Mouse (Mus musculus): ENCODE measurements around the gene Adamts15. TPM values are rescaled to one million over a fixed set of nuclear protein-coding genes. Genes with fewer than 3 reads are reported as not detected.

Gene Adamts15
- polyA plus RNA-seq, 1 experiment from 2014 or later = 0.81 TPM

- Histone ChIP-seq H3K4me3 (ENCODE audit: low read depth, low read length) (no peak overlapping the region), H3K9ac (ENCODE audit: low read depth, low read length) (no peak overlapping the region), H3K4me1 (ENCODE audit: control insufficient read depth, low read depth, low read length) (no peaks in the 10 kb centered on the region; the same call in 1 of the 2 replicates), H3K27me3 (ENCODE audit: control insufficient read depth, insufficient read depth, low read depth, low read length) (peaks cover 3% of the 10 kb centered on the region), H3K36me3 (ENCODE audit: control insufficient read depth, insufficient read depth) (no peaks in the 10 kb centered on the region), H3K4me2 (ENCODE audit: low read depth, low read length) (no peak overlapping the region), H3K9me3 (replicated peaks; ENCODE audit: control insufficient read depth, low read length) (no peaks in the 10 kb centered on the region), H3K27ac (ENCODE audit: low read length) (no peak overlapping the region)
- 59% methylated on average over 6 of the region's 6 CpGs for WGBS (ENCODE audit: insufficient replicate concordance)
- ATAC-seq (ENCODE audit: low read depth) = no peak
Measured at GRCm38 (mm10) chr9:30916266-30916968, 5.8 kb downstream of the Adamts15 start.

- Histone ChIP-seq H3K4me3 (ENCODE audit: low read depth, low read length) (no peak overlapping the region), H3K9me3 (replicated peaks; ENCODE audit: control insufficient read depth, low read length) (no peaks in the 10 kb centered on the region), H3K4me1 (ENCODE audit: control insufficient read depth, low read depth, low read length) (no peaks in the 10 kb centered on the region; the same call in 1 of the 2 replicates), H3K27ac (ENCODE audit: low read length) (no peak overlapping the region), H3K27me3 (ENCODE audit: control insufficient read depth, insufficient read depth, low read depth, low read length) (no peaks in the 10 kb centered on the region), H3K36me3 (ENCODE audit: control insufficient read depth, insufficient read depth) (no peaks in the 10 kb centered on the region), H3K4me2 (ENCODE audit: low read depth, low read length) (no peak overlapping the region), H3K9ac (ENCODE audit: low read depth, low read length) (no peak overlapping the region)
- 40% methylated on average over 2 of the region's 2 CpGs for WGBS (ENCODE audit: insufficient replicate concordance)
- ATAC-seq (ENCODE audit: low read depth) = no peak
Measured at GRCm38 (mm10) chr9:30914241-30914640, 8.0 kb downstream of the Adamts15 start.

- WGBS (ENCODE audit: insufficient replicate concordance) = 53% methylated on average over 3 of the region's 3 CpGs
- H3K27ac ChIP-seq (ENCODE audit: low read length) = no peak overlapping the region
- H3K4me2 ChIP-seq (ENCODE audit: low read depth, low read length) = no peak overlapping the region
- H3K9me3 ChIP-seq (replicated peaks; ENCODE audit: control insufficient read depth, low read length) = no peaks in the 10 kb centered on the region
- H3K36me3 ChIP-seq (ENCODE audit: control insufficient read depth, insufficient read depth) = no peaks in the 10 kb centered on the region
- no peaks in the 10 kb centered on the region for H3K27me3 ChIP-seq (ENCODE audit: control insufficient read depth, insufficient read depth, low read depth, low read length)
- no peaks in the 10 kb centered on the region; the same call in 1 of the 2 replicates for H3K4me1 ChIP-seq (ENCODE audit: control insufficient read depth, low read depth, low read length)
- ATAC-seq (ENCODE audit: low read depth) = no peak
- no peak overlapping the region for H3K9ac ChIP-seq (ENCODE audit: low read depth, low read length)
- no peak overlapping the region for H3K4me3 ChIP-seq (ENCODE audit: low read depth, low read length)
Measured at GRCm38 (mm10) chr9:30913429-30913828, 8.8 kb downstream of the Adamts15 start.

GRCm38 (mm10) chr9:30912161-30912560 is 10.1 kb downstream of the Adamts15 start:
- H3K9ac ChIP-seq (ENCODE audit: low read depth, low read length) = no peak overlapping the region
- H3K4me1 ChIP-seq (ENCODE audit: control insufficient read depth, low read depth, low read length) = no peaks in the 10 kb centered on the region; the same call in 1 of the 2 replicates
- no peaks in the 10 kb centered on the region for H3K36me3 ChIP-seq (ENCODE audit: control insufficient read depth, insufficient read depth)
- ATAC-seq (ENCODE audit: low read depth) = peak; percentile 58; the same call in 1 of the 2 replicates
- WGBS (ENCODE audit: insufficient replicate concordance) = 35% methylated on average over 3 of the region's 3 CpGs
- H3K4me3 ChIP-seq (ENCODE audit: low read depth, low read length) = no peak overlapping the region
- no peak overlapping the region for H3K27ac ChIP-seq (ENCODE audit: low read length)
- H3K27me3 ChIP-seq (ENCODE audit: control insufficient read depth, insufficient read depth, low read depth, low read length) = no peaks in the 10 kb centered on the region
- H3K9me3 ChIP-seq (replicated peaks; ENCODE audit: control insufficient read depth, low read length) = no peaks in the 10 kb centered on the region
- no peak overlapping the region for H3K4me2 ChIP-seq (ENCODE audit: low read depth, low read length)

GRCm38 (mm10) chr9:30910491-30910890 is 11.8 kb downstream of the Adamts15 start:
- ATAC-seq (ENCODE audit: low read depth) = no peak
- H3K27ac ChIP-seq (ENCODE audit: low read length) = no peak overlapping the region
- no peaks in the 10 kb centered on the region for H3K36me3 ChIP-seq (ENCODE audit: control insufficient read depth, insufficient read depth)
- no peaks in the 10 kb centered on the region; the same call in 1 of the 2 replicates for H3K4me1 ChIP-seq (ENCODE audit: control insufficient read depth, low read depth, low read length)
- no peaks in the 10 kb centered on the region for H3K27me3 ChIP-seq (ENCODE audit: control insufficient read depth, insufficient read depth, low read depth, low read length)
- no peak overlapping the region for H3K4me3 ChIP-seq (ENCODE audit: low read depth, low read length)
- H3K9me3 ChIP-seq (replicated peaks; ENCODE audit: control insufficient read depth, low read length) = no peaks in the 10 kb centered on the region
- H3K9ac ChIP-seq (ENCODE audit: low read depth, low read length) = no peak overlapping the region
- H3K4me2 ChIP-seq (ENCODE audit: low read depth, low read length) = no peak overlapping the region
- 76% methylated on average over 5 of the region's 5 CpGs for WGBS (ENCODE audit: insufficient replicate concordance)

- H3K36me3 ChIP-seq (ENCODE audit: control insufficient read depth, insufficient read depth) = no peaks in the 10 kb centered on the region
- ATAC-seq (ENCODE audit: low read depth) = no peak
- no peak overlapping the region for H3K4me3 ChIP-seq (ENCODE audit: low read depth, low read length)
- WGBS (ENCODE audit: insufficient replicate concordance) = 57% methylated on average over 5 of the region's 5 CpGs
- H3K4me1 ChIP-seq (ENCODE audit: control insufficient read depth, low read depth, low read length) = no peaks in the 10 kb centered on the region; the same call in 1 of the 2 replicates
- no peaks in the 10 kb centered on the region for H3K9me3 ChIP-seq (replicated peaks; ENCODE audit: control insufficient read depth, low read length)
- no peaks in the 10 kb centered on the region for H3K27me3 ChIP-seq (ENCODE audit: control insufficient read depth, insufficient read depth, low read depth, low read length)
- no peak overlapping the region for H3K27ac ChIP-seq (ENCODE audit: low read length)
- H3K4me2 ChIP-seq (ENCODE audit: low read depth, low read length) = no peak overlapping the region
- no peak overlapping the region for H3K9ac ChIP-seq (ENCODE audit: low read depth, low read length)
Measured at GRCm38 (mm10) chr9:30908973-30909372, 13.3 kb downstream of the Adamts15 start.

- Histone ChIP-seq H3K27ac (ENCODE audit: low read length) (no peak overlapping the region), H3K9ac (ENCODE audit: low read depth, low read length) (no peak overlapping the region), H3K4me2 (ENCODE audit: low read depth, low read length) (no peak overlapping the region), H3K27me3 (ENCODE audit: control insufficient read depth, insufficient read depth, low read depth, low read length) (no peaks in the 10 kb centered on the region), H3K9me3 (replicated peaks; ENCODE audit: control insufficient read depth, low read length) (no peaks in the 10 kb centered on the region), H3K4me3 (ENCODE audit: low read depth, low read length) (no peak overlapping the region), H3K4me1 (ENCODE audit: control insufficient read depth, low read depth, low read length) (no peaks in the 10 kb centered on the region; the same call in 1 of the 2 replicates), H3K36me3 (ENCODE audit: control insufficient read depth, insufficient read depth) (no peaks in the 10 kb centered on the region)
- WGBS (ENCODE audit: insufficient replicate concordance) = 70% methylated on average over 5 of the region's 5 CpGs
- no peak for ATAC-seq (ENCODE audit: low read depth)
Measured at GRCm38 (mm10) chr9:30908296-30908690, 14.0 kb downstream of the Adamts15 start.

GRCm38 (mm10) chr9:30907677-30908295 is 14.5 kb downstream of the Adamts15 start:
- no peaks in the 10 kb centered on the region for H3K9me3 ChIP-seq (replicated peaks; ENCODE audit: control insufficient read depth, low read length)
- no peak overlapping the region for H3K27ac ChIP-seq (ENCODE audit: low read length)
- no peak for ATAC-seq (ENCODE audit: low read depth)
- H3K27me3 ChIP-seq (ENCODE audit: control insufficient read depth, insufficient read depth, low read depth, low read length) = no peaks in the 10 kb centered on the region
- no peaks in the 10 kb centered on the region; the same call in 1 of the 2 replicates for H3K4me1 ChIP-seq (ENCODE audit: control insufficient read depth, low read depth, low read length)
- 40% methylated on average over 5 of the region's 5 CpGs for WGBS (ENCODE audit: insufficient replicate concordance)
- H3K9ac ChIP-seq (ENCODE audit: low read depth, low read length) = no peak overlapping the region
- H3K36me3 ChIP-seq (ENCODE audit: control insufficient read depth, insufficient read depth) = no peaks in the 10 kb centered on the region
- H3K4me3 ChIP-seq (ENCODE audit: low read depth, low read length) = no peak overlapping the region
- no peak overlapping the region for H3K4me2 ChIP-seq (ENCODE audit: low read depth, low read length)

- Histone ChIP-seq H3K4me3 (ENCODE audit: low read depth, low read length) (no peak overlapping the region), H3K27me3 (ENCODE audit: control insufficient read depth, insufficient read depth, low read depth, low read length) (no peaks in the 10 kb centered on the region), H3K9me3 (replicated peaks; ENCODE audit: control insufficient read depth, low read length) (no peaks in the 10 kb centered on the region), H3K9ac (ENCODE audit: low read depth, low read length) (no peak overlapping the region), H3K4me2 (ENCODE audit: low read depth, low read length) (no peak overlapping the region), H3K27ac (ENCODE audit: low read length) (no peak overlapping the region), H3K36me3 (ENCODE audit: control insufficient read depth, insufficient read depth) (no peaks in the 10 kb centered on the region), H3K4me1 (ENCODE audit: control insufficient read depth, low read depth, low read length) (no peaks in the 10 kb centered on the region)
- WGBS (ENCODE audit: insufficient replicate concordance) = 49% methylated on average over 4 of the region's 4 CpGs
- ATAC-seq (ENCODE audit: low read depth) = no peak
Measured at GRCm38 (mm10) chr9:30906426-30906825, 15.8 kb downstream of the Adamts15 start.

Measured in liver, embryonic 16.5 days (tissue).